Comparison of ENCODE assay signal across 17 mouse cellular contexts in the genomic region with DNA sequence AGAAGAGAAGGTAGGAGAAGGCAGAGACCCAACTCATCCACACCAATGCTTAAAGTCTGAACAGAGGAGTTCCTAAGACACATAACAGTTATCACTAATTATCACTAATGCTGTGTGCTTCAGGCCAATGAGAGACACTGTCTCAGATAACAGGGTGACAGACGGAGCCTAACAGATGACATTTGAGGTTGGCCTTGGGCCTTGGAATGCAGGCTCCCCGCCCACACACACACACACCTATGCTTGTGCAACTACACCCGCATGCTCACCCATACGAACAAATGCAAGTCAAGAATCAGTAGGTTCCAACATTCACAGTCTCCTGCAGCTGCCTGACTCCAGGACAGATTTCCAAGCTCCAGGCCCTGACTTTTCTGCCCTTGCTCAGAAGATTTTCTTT.
A peak's percentile ranks its signal among the peaks of the same experiment; 100 is the strongest.
DNase-seq lines count a peak whose midpoint lies in the region; TF ChIP-seq lines count a peak whose summit lies in the region.
"Had no signal": no experiment of that assay in that cellular context is flagged by ENCODE, and none has a peak within 500 bp of the region (broad histone marks: within the 10 kb centered on the region; RNA-seq: fewer than 3 reads in every experiment).

No protein-coding gene starts in this region.

- TF ChIP-seq CTCF in thymus, adult 2 months (IDR thresholded peaks at IDR 0.05; ENCODE audit: borderline replicate concordance, control insufficient read depth, extremely low read depth, insufficient read depth, low read length, poor library complexity) = no peak

- no peak for TF ChIP-seq POLR2A in thymus, adult 2 months (IDR thresholded peaks at IDR 0.05; ENCODE audit: control insufficient read depth, extremely low read depth, insufficient read depth, low read length, poor library complexity)

- WGBS in thymus, adult 2 months = 67% methylated on average over 4 of the region's 4 CpGs

- peak; percentile 12 for DNase-seq in thymus, adult 2 months
- no peak for DNase-seq in thymus, postnatal 0 days (ENCODE audit: low spot score)
- DNase-seq in cerebellum, adult 18-20 months = peak; percentile 39 to 49
- peak; percentile 31 to 39 for DNase-seq in cerebellum, postnatal 36 days
- DNase-seq in spleen, adult 18-20 months = no peak
- no peak for DNase-seq in adrenal gland, adult 2 months
- DNase-seq in embryo, embryonic 10.5 days (ENCODE audit: low spot score) = no peak
- DNase-seq: forebrain, postnatal 0 days; heart, postnatal 4 days; kidney, adult 8-10 months; kidney, postnatal 36 days; layer of hippocampus, postnatal 36 days; liver, embryonic 13.5 days; right cerebral cortex, adult 18-20 months had no signal

- H3K27ac ChIP-seq in thymus, adult 2 months (ENCODE audit: control insufficient read depth, insufficient read depth, low read length) = peak overlapping the region; percentile 55
- H3K27ac ChIP-seq: heart, embryonic 13.5 days; liver, embryonic 13.5 days; midbrain, embryonic 15.5 days; stomach, postnatal 0 days had no signal

- no peak overlapping the region for H3K4me3 ChIP-seq in thymus, adult 2 months (ENCODE audit: control insufficient read depth, insufficient read depth, low read length)
- H3K4me3 ChIP-seq: heart, embryonic 13.5 days; liver, embryonic 13.5 days; midbrain, embryonic 15.5 days had no signal

- H3K4me1 ChIP-seq in thymus, adult 2 months (replicated peaks; ENCODE audit: control insufficient read depth, insufficient read depth, low read length) = peaks cover 63% of the 10 kb centered on the region

- no peaks in the 10 kb centered on the region for H3K36me3 ChIP-seq in thymus, adult 2 months (ENCODE audit: control insufficient read depth, insufficient read depth, low read length)
- H3K36me3 ChIP-seq: heart, embryonic 13.5 days; liver, embryonic 13.5 days; midbrain, embryonic 15.5 days had no signal

- H3K27me3 ChIP-seq in thymus, adult 2 months (ENCODE audit: control insufficient read depth, insufficient read depth, low read length) = no peaks in the 10 kb centered on the region
- H3K27me3 ChIP-seq: heart, embryonic 13.5 days; liver, embryonic 13.5 days; midbrain, embryonic 15.5 days had no signal

Comparison
In these comparisons a context has a peak if more than half of its experiments do, and no peak if none do; other contexts are left out.
1. DNase-seq: peak in thymus, adult 2 months (single experiment), cerebellum, adult 18-20 months (2 of 2) and cerebellum, postnatal 36 days (2 of 2); none in thymus, postnatal 0 days (single experiment), spleen, adult 18-20 months (0 of 2), adrenal gland, adult 2 months (single experiment) and embryo, embryonic 10.5 days (single experiment).